Mouse (Mus musculus) ES-E14 (cell line): Measurements from ENCODE around the gene Gss. TPM values are rescaled to one million over a fixed set of nuclear protein-coding genes. Genes with fewer than 3 reads are reported as not detected.
A peak's percentile ranks its signal among the peaks of the same experiment; 100 is the strongest.

ENCODE experiments used
- DNase-seq: peaks from one replicate; pipeline ENCODE4 v3.0.0-alpha.2; 2013; ENCODE audit warnings: low read depth, low spot score
- H3K27ac ChIP-seq: 2 replicates; pipeline ENCODE4 v1.5.1; 2012; ENCODE audit warnings: low read depth, mild to moderate bottlenecking, low read length, moderate library complexity, mixed read lengths; ENCODE audit not compliant: poor library complexity, insufficient read depth, severe bottlenecking
- H3K36me3 ChIP-seq: 2 replicates; pipeline ENCODE4 v1.6.1; 2012; ENCODE audit warnings: mild to moderate bottlenecking, low read length, moderate library complexity, mixed read lengths; ENCODE audit not compliant: control insufficient read depth, poor library complexity, insufficient read depth, severe bottlenecking
- H3K4me1 ChIP-seq, 2 experiments: fragments of 150-350 bp in 1 of 2; sonication (generic) in 1 of 2; 2 replicates each; pipeline ENCODE4 v1.6.1; 2012; ENCODE audit warnings: low read length in 2 of 2, mild to moderate bottlenecking in 1 of 2, mixed read lengths in 1 of 2; ENCODE audit not compliant: control insufficient read depth in 2 of 2, insufficient read depth in 2 of 2, poor library complexity in 1 of 2
- H3K4me3 ChIP-seq, 2 experiments: fragments of 150-350 bp in 1 of 2; sonication (generic) in 1 of 2; 2 replicates each; pipeline ENCODE4 v1.5.1; 2012; ENCODE audit warnings: low read length in 2 of 2, low read depth in 1 of 2, mild to moderate bottlenecking in 1 of 2, mixed read lengths in 1 of 2; ENCODE audit not compliant: insufficient read depth in 1 of 2, poor library complexity in 1 of 2, severe bottlenecking in 1 of 2
- H3K9ac ChIP-seq: 2 replicates; pipeline ENCODE4 v1.6.1; 2012; ENCODE audit warnings: low read depth, mild to moderate bottlenecking, low read length, mixed read lengths; ENCODE audit not compliant: poor library complexity, insufficient read depth, severe bottlenecking
- H3K9me3 ChIP-seq: fragments of 150-350 bp; sonication (generic); 2 replicates; pipeline ENCODE4 v1.6.1; 2012; ENCODE audit warnings: low read depth, mild to moderate bottlenecking, low read length; ENCODE audit not compliant: control insufficient read depth, insufficient read depth
- CHD2 ChIP-seq: IDR thresholded peaks from 2 replicates; pipeline ENCODE4 v1.6.1; 2014; ENCODE audit warnings: mild to moderate bottlenecking, low read depth, low read length, inconsistent platforms
- HCFC1 ChIP-seq: IDR thresholded peaks from 2 replicates; pipeline ENCODE4 v1.6.1; 2012; ENCODE audit warnings: low read length, inconsistent platforms, borderline replicate concordance; ENCODE audit not compliant: insufficient read depth
- MAFK ChIP-seq: IDR thresholded peaks from 2 replicates; pipeline ENCODE4 v1.6.1; 2014; ENCODE audit warnings: mild to moderate bottlenecking, low read depth, low read length, inconsistent platforms; ENCODE audit not compliant: insufficient read depth
- ZC3H11A ChIP-seq: IDR thresholded peaks from 2 replicates; pipeline ENCODE4 v1.6.1; 2012; ENCODE audit warnings: low read depth, mild to moderate bottlenecking, inconsistent platforms, low read length, borderline replicate concordance
- ZNF384 ChIP-seq: IDR thresholded peaks from 2 replicates; pipeline ENCODE4 v1.6.1; 2012; ENCODE audit warnings: low read depth, low read length, inconsistent platforms
- in situ Hi-C, 2 experiments: fragments of 600-800 bp; cut with MboI; formaldehyde crosslinking; loops; one replicate each; pipeline ENCODE4 v1.15.1; 2025; ENCODE audit warnings: low sequenced_read_pairs in 2 of 2, inconsistent platforms in 1 of 2; ENCODE audit not compliant: unreplicated experiment in 2 of 2
- total RNA-seq: library from RNA; depleted of rRNA; stranded (reverse); fragments of 300-350 nt; gene quantifications from 2 replicates; pipeline ENCODE4 v1.2.3, GENCODE M21; 2012

The Gss gene
- total RNA-seq, 1 experiment = 27.8 TPM

DNA sequence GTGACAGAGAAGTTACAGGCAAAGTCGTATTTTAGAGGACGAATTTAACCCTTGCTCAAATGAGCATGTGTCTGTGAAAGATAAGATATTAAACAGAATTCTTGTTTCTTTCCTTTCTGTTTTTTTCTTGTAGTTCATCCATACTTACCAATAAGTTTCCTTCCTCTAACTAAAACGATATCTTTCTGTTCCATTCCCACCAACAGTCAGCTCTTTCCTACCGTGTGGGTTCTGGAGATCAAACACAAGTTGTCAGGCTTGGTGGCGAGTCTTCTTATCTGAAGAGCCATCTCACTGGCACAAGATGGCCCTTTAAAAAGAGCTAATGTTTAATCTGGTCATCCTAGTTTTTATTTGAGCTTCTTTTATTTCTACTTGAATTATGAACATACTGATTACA, 65.2 kb downstream of the Gss start:
- in situ Hi-C loops = no loop called here
- H3K9ac ChIP-seq = no peak overlapping the region
- no peak overlapping the region for H3K4me3 ChIP-seq
- DNase-seq = no peak
- H3K36me3 ChIP-seq = no peaks in the 10 kb centered on the region
- no peak overlapping the region for H3K27ac ChIP-seq
- no peaks in the 10 kb centered on the region for H3K4me1 ChIP-seq
- H3K9me3 ChIP-seq = no peaks in the 10 kb centered on the region
- no peak for TF ChIP-seq ZNF384
- TF ChIP-seq HCFC1 = no peak
- no peak for TF ChIP-seq CHD2
- no peak for TF ChIP-seq ZC3H11A
- no peak for TF ChIP-seq MAFK

DNA sequence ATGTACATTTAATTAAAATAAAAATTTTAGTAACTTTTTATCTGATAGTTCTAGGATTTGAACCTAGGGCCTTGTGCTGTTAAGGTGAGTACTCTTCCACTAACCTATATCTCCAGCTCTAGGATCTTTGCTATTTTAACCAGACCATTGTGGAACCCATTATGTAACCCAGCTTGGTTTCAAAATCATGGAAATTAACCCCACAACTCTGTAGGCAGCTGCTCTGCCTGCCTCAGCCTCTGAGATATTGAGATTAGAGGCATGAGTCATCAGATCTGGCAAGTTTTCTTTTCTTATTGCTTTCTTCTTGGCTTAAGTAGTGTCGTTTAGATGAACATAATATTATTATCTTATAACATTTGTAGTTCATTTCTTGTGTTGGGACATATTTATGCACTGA, 68.2 kb downstream of the Gss start:
- TF ChIP-seq ZC3H11A (no peak), MAFK (no peak), CHD2 (no peak), HCFC1 (no peak), ZNF384 (no peak)
- no peaks in the 10 kb centered on the region for H3K9me3 ChIP-seq
- no peak overlapping the region for H3K4me3 ChIP-seq
- no peak overlapping the region for H3K27ac ChIP-seq
- in situ Hi-C loops = no loop called here
- H3K9ac ChIP-seq = no peak overlapping the region
- H3K36me3 ChIP-seq = no peaks in the 10 kb centered on the region
- no peaks in the 10 kb centered on the region for H3K4me1 ChIP-seq
- DNase-seq = no peak

DNA sequence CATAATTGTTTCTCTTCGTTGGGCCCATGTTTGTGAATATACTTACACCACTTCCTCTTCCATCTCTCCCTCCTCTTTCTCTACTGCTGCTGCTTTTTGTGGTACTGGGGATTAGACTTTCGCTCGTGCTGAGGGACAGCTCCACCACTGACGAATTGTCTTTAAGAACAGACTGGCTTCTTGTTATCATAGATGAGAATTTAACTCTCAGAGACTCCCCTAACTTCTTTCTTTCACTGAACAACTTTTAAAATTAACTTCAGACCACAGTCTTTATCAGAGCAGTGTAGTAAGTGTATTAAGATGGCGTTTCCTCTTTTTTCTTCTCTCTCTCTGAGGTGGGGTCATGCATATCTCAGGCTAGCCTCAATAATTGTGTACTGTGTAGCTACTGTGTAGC, 68.9 kb downstream of the Gss start:
- TF ChIP-seq MAFK (no peak), CHD2 (no peak), ZC3H11A (no peak), ZNF384 (no peak), HCFC1 (no peak)
- in situ Hi-C loops = no loop called here
- no peaks in the 10 kb centered on the region for H3K9me3 ChIP-seq
- H3K4me1 ChIP-seq = no peaks in the 10 kb centered on the region; a peak in 1 of 4 replicates
- H3K4me3 ChIP-seq = no peak overlapping the region
- no peak overlapping the region for H3K9ac ChIP-seq
- H3K27ac ChIP-seq = no peak overlapping the region
- DNase-seq = no peak
- no peaks in the 10 kb centered on the region for H3K36me3 ChIP-seq

DNA sequence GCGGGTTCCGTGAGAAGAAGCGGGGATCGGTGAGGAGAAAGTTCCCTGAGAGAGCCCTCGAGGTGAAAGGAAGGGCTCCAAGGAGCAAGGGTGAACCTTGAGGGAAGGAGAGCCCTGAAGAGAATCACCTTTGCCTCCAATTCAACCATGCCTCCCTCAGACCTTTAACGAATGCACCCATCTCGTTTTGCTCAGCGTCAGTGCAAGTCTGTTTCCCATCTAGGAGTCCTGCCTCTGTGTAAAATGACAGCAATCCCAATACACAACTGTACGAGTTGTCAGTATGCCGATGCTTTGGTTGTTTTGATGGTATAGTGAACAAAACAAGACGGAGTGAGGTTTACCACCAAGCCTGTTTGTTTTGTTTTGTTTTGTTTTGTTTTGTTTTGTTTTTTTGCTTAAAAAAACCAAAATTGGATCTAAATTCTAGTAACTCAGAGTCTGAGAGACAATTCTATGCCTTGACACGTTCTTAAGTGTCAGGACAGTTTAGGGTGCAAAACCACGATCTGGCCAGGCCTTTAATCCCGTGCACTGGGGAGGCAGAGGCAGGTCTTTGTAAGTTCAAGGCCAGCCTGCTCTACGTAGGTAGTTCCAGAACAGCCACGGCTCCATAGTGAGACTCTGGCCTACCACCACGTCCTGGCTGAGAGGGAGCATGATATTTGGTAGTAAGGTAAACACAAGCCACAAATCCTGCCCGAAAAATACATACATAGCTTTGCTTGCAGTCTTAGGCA, 73.9 kb downstream of the Gss start:
- H3K36me3 ChIP-seq = no peaks in the 10 kb centered on the region
- H3K9me3 ChIP-seq = no peaks in the 10 kb centered on the region
- no peak overlapping the region for H3K27ac ChIP-seq
- H3K9ac ChIP-seq = peak overlapping the region; percentile 73; the same call in 1 of the 2 replicates
- DNase-seq = no peak
- TF ChIP-seq ZC3H11A = no peak
- no peak for TF ChIP-seq CHD2
- no peak for TF ChIP-seq HCFC1
- TF ChIP-seq ZNF384 = no peak
- TF ChIP-seq MAFK = no peak
- H3K4me3 ChIP-seq = peak overlapping the region; percentile 84 to 94
- in situ Hi-C loops = loop anchor here (5.0 to 10.0 kb wide), 3 partner anchors 96 to 236 kb away; partner anchors contain the start of genes Myh7b (in 1 of the 2) and Procr (in 1 of the 2)
- H3K4me1 ChIP-seq = peaks cover 1 to 5% of the 10 kb centered on the region in 2 experiments; a peak in 2 of 4 replicates
